Mouse (Mus musculus) mesoderm, embryonic 11.5 days (tissue): ENCODE results near the gene Prss58.
A peak's percentile ranks its signal among the peaks of the same experiment; 100 is the strongest.

ENCODE experiments used
- DNase-seq: peaks from one replicate; pipeline ENCODE4 v3.0.0-alpha.2; 2012; ENCODE audit warnings: low read depth, low spot score

Prss58 gene

DNA sequence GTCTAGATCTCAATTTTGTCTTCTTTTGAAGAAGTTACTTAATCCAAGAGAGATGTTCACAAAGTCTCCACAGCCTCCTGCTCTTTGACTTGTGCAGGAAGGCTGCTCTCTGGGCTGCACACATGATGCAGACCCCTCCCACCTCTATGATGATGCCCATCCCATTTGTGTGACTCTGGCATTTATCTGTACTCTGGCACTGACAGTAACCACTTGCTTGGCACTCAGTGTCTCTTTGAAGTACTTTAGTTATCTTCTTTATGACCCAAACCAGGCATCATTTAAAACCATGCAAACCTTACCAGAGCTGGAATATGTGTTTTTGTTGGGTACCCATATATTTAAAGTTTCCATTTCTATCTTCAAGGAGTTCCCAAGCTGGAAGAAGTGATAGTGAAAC, at the start of gene Prss58:
TSS of gene Prss58 (minus strand) at position 101 of the 400 bp plus-strand sequence.
- no peak for DNase-seq

GRCm38 (mm10) chr6:40940457-40940856, 40.3 kb upstream of the Prss58 start, which contains the start of gene 1700074P13Rik:
TSS of gene 1700074P13Rik (minus strand) at chr6:40940557.
- no peak for DNase-seq

GRCm38 (mm10) chr6:40919954-40920353, 19.8 kb upstream of the Prss58 start:
- DNase-seq: no peak

DNA sequence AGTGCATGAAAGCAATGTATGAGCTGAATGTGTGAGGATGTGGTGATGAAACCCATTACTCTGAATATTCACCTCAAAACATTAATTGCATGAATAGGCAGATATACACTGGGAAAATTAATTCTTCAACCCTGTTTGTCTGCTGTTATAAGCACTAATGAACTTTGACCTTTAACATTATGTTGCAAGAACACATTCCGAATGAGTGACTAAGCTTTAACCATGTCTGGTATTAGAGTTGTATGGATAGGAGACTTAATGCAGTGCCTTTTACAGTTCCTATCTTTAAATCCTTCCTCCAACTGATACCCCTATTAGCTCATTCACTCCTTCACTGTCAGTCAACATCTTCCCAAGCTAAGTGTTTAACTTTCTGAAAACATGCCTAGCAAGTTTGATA, 5.5 kb downstream of the Prss58 start:
- DNase-seq: no peak

GRCm38 (mm10) chr6:40893577-40893976, 6.6 kb downstream of the Prss58 start:
- peak; percentile 30 for DNase-seq

- DNase-seq: no peak
Measured at GRCm38 (mm10) chr6:40891754-40892153, 8.4 kb downstream of the Prss58 start.

GRCm38 (mm10) chr6:40890973-40891372, 9.2 kb downstream of the Prss58 start:
- DNase-seq: no peak

GRCm38 (mm10) chr6:40887394-40887793, 12.8 kb downstream of the Prss58 start, which contains the start of gene Moxd2:
TSS of gene Moxd2 (minus strand) at chr6:40887494.
- no peak for DNase-seq

GRCm38 (mm10) chr6:40845283-40845682, 54.9 kb downstream of the Prss58 start:
- no peak for DNase-seq
